17 mouse cellular contexts compared by ENCODE assay signal in the genomic region with DNA sequence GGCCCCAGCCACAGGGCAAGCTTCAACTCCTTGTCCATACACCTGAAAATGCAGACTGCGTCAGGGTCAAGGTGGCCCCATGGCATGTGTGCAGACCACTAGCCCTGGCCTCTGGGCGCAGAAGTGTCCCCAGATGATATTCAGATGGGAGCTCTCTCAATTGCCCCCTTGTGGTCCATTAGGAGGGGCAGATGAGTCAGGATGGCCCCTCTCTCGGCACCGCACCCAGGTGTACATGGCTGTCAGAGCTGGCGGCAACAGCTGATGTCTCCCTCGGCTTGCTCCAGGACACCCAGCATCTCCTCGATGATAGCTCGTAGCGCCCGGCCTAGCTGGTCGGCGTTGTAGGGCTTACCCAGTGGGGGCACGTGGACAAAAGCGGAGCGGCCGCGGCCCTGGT. TPM values are rescaled to one million over a fixed set of nuclear protein-coding genes. Genes with fewer than 3 reads are reported as not detected.
DNase-seq lines count a peak whose midpoint lies in the region; ATAC-seq and TF ChIP-seq lines count a peak whose summit lies in the region.
"Had no signal": no experiment of that assay in that cellular context is flagged by ENCODE, and none has a peak within 500 bp of the region (broad histone marks: within the 10 kb centered on the region; RNA-seq: fewer than 3 reads in every experiment).

No protein-coding gene starts in this region.

- peaks cover 27% of the 10 kb centered on the region for H3K4me1 ChIP-seq in stomach, embryonic 16.5 days (ENCODE audit: control insufficient read depth, insufficient read depth, low read length)
- H3K4me1 ChIP-seq in stomach, postnatal 0 days (replicated peaks; ENCODE audit: control insufficient read depth, insufficient read depth): peaks cover 8% of the 10 kb centered on the region; the same call in 1 of the 2 replicates

- no peak for ATAC-seq in stomach, embryonic 16.5 days (ENCODE audit: insufficient read depth, low FRiP score)
- ATAC-seq in stomach, postnatal 0 days (ENCODE audit: low FRiP score, low TSS enrichment): no peak

- no peak for DNase-seq in gastrocnemius, adult 2 months
- DNase-seq in gastrocnemius, postnatal 14 days: no peak
- peak; percentile 8 for DNase-seq in kidney, adult 18-20 months
- no peak for DNase-seq in kidney, adult 8-10 months
- no peak for DNase-seq in stomach, postnatal 0 days (ENCODE audit: low spot score)
- no peak for DNase-seq in yolk sac, embryonic 10.5 days (ENCODE audit: low spot score)
- DNase-seq in ovary, postnatal 10 days (ENCODE audit: low spot score): no peak
- DNase-seq: B cell, adult 2 months; cerebellum, adult 18-20 months; layer of hippocampus, adult 9-11 months; right cerebral cortex, adult 18-20 months; thymus, adult 18-20 months had no signal

- H3K4me2 ChIP-seq in stomach, embryonic 16.5 days (ENCODE audit: low read depth, low read length): no peak overlapping the region
- no peak overlapping the region for H3K4me2 ChIP-seq in stomach, postnatal 0 days (replicated peaks; ENCODE audit: low read depth)
- H3K4me2 ChIP-seq: liver, embryonic 15.5 days had no signal

- no peak overlapping the region for H3K4me3 ChIP-seq in gastrocnemius, adult 2 months
- H3K4me3 ChIP-seq in stomach, embryonic 16.5 days (replicated peaks; ENCODE audit: low read length): no peak overlapping the region
- H3K4me3 ChIP-seq in stomach, postnatal 0 days (ENCODE audit: low read depth, low read length): no peak overlapping the region
- H3K4me3 ChIP-seq: erythroblast, embryonic 14.5 days; liver, embryonic 15.5 days had no signal

- no peak for TF ChIP-seq CTCF in gastrocnemius, adult 2 months (IDR thresholded peaks at IDR 0.05)
- no peak for TF ChIP-seq CTCF in stomach, postnatal 0 days (IDR thresholded peaks at IDR 0.05; ENCODE audit: low read depth)

- peak overlapping the region; percentile 50; the same call in 1 of the 2 replicates for H3K27ac ChIP-seq in gastrocnemius, adult 2 months
- H3K27ac ChIP-seq in stomach, embryonic 16.5 days (ENCODE audit: low read length): peak overlapping the region; percentile 73; the same call in 1 of the 2 replicates
- no peak overlapping the region for H3K27ac ChIP-seq in stomach, postnatal 0 days (replicated peaks)

- no peak overlapping the region for H3K9ac ChIP-seq in stomach, embryonic 16.5 days (ENCODE audit: low read length)
- no peak overlapping the region; the same call in 1 of the 2 replicates for H3K9ac ChIP-seq in stomach, postnatal 0 days (ENCODE audit: low read length)
- H3K9ac ChIP-seq: liver, embryonic 15.5 days had no signal

- intact Hi-C loops in gastrocnemius, adult 2 months (cut with DNase I): loop anchor here (5.0 kb wide), 1 partner anchor 38 kb away; no protein-coding TSS in a partner anchor
- intact Hi-C loops in gastrocnemius, postnatal 14 days (cut with DNase I; ENCODE audit: low total_unique reads): no loop called here

- 90% methylated on average over 17 of the region's 17 CpGs for WGBS in stomach, embryonic 16.5 days
- WGBS in stomach, postnatal 0 days: 94% methylated on average over 17 of the region's 17 CpGs

- 0 out of 2 replicates have a peak, but pooled peaks cover 8% of the 10 kb centered on the region for H3K36me3 ChIP-seq in stomach, embryonic 16.5 days (ENCODE audit: control insufficient read depth, insufficient read depth, low read length)
- peaks cover 10% of the 10 kb centered on the region; the same call in 1 of the 2 replicates for H3K36me3 ChIP-seq in stomach, postnatal 0 days (ENCODE audit: control insufficient read depth, insufficient read depth, low read length)

- no peak for TF ChIP-seq EP300 in stomach, postnatal 0 days (optimal IDR thresholded peaks at IDR 0.05)

- H3K9me3 ChIP-seq in stomach, embryonic 16.5 days (replicated peaks; ENCODE audit: control insufficient read depth, low read length): no peaks in the 10 kb centered on the region
- no peaks in the 10 kb centered on the region for H3K9me3 ChIP-seq in stomach, postnatal 0 days (ENCODE audit: control insufficient read depth, low read length)
- H3K9me3 ChIP-seq: liver, embryonic 15.5 days had no signal

- H3K27me3 ChIP-seq in stomach, embryonic 16.5 days (ENCODE audit: control insufficient read depth, insufficient read depth, low read length): no peaks in the 10 kb centered on the region
- no peaks in the 10 kb centered on the region for H3K27me3 ChIP-seq in stomach, postnatal 0 days (ENCODE audit: control insufficient read depth, insufficient read depth, low read length)
- H3K27me3 ChIP-seq: liver, embryonic 15.5 days had no signal

RNA-seq across cellular contexts. Expression of gene Pgpep1, which starts 9.8 kb away (rescaled TPM):
- 10 to 100 TPM in 1 of 2 experiments, 1 to 10 TPM in 1; 9.3 to 22.5 TPM for total RNA-seq in gastrocnemius, adult 2 months (2021)
- 10 to 100 TPM; 18.2 to 21.6 TPM for total RNA-seq in gastrocnemius, postnatal 14 days (2021)
- 47.4 and 57.5 TPM in 2 replicates for polyA plus RNA-seq in stomach, embryonic 16.5 days (2015; fragmentation: Nextera tagmentation; extraction: Ambion mirVana)
- polyA plus RNA-seq in stomach, postnatal 0 days (2015; fragmentation: Nextera tagmentation; extraction: Ambion mirVana): 23.3 and 25.2 TPM in 2 replicates

RNA-seq across cellular contexts. Expression of gene Gdf15, which starts 18.1 kb away (rescaled TPM):
- under 1 TPM in 1 of 2 experiments, not detected in 1; 0.28 TPM for total RNA-seq in gastrocnemius, adult 2 months (2021)
- not detected for total RNA-seq in gastrocnemius, postnatal 14 days (2021)
- polyA plus RNA-seq in stomach, embryonic 16.5 days (2015; fragmentation: Nextera tagmentation; extraction: Ambion mirVana): 0.57 and 0.60 TPM in 2 replicates
- polyA plus RNA-seq in stomach, postnatal 0 days (2015; fragmentation: Nextera tagmentation; extraction: Ambion mirVana): 0.30 and 0.33 TPM in 2 replicates
- total RNA-seq: left cerebral cortex, postnatal 36 days; megakaryocyte, adult 5-6 weeks had no signal
- polyA plus RNA-seq: erythroblast, embryonic 14.5 days had no signal

RNA-seq across cellular contexts. Expression of gene Lsm4, which starts 22.7 kb away (rescaled TPM):
- 10 to 100 TPM; 61.7 to 65.6 TPM for total RNA-seq in gastrocnemius, adult 2 months (2021)
- 10 to 100 TPM; 65.9 to 77.0 TPM for total RNA-seq in gastrocnemius, postnatal 14 days (2021)
- polyA plus RNA-seq in stomach, embryonic 16.5 days (2015; fragmentation: Nextera tagmentation; extraction: Ambion mirVana): 154 and 173 TPM in 2 replicates
- polyA plus RNA-seq in stomach, postnatal 0 days (2015; fragmentation: Nextera tagmentation; extraction: Ambion mirVana): 141 and 147 TPM in 2 replicates

RNA-seq across cellular contexts. Expression of gene Lrrc25, which starts 34.4 kb away (rescaled TPM):
- total RNA-seq in gastrocnemius, adult 2 months (2021): under 1 TPM; 0.42 to 0.48 TPM
- total RNA-seq in gastrocnemius, postnatal 14 days (2021): under 1 TPM; 0.53 to 0.88 TPM
- polyA plus RNA-seq in stomach, embryonic 16.5 days (2015; fragmentation: Nextera tagmentation; extraction: Ambion mirVana): 2.9 and 3.0 TPM in 2 replicates
- 2.3 and 2.7 TPM in 2 replicates for polyA plus RNA-seq in stomach, postnatal 0 days (2015; fragmentation: Nextera tagmentation; extraction: Ambion mirVana)

RNA-seq across cellular contexts. Expression of gene Ssbp4, which starts 41.7 kb away (rescaled TPM):
- total RNA-seq in gastrocnemius, adult 2 months (2021): 10 to 100 TPM in 1 of 2 experiments, 1 to 10 TPM in 1; 9.2 to 14.4 TPM
- 10 to 100 TPM; 22.9 to 25.7 TPM for total RNA-seq in gastrocnemius, postnatal 14 days (2021)
- 65.2 and 68.3 TPM in 2 replicates for polyA plus RNA-seq in stomach, embryonic 16.5 days (2015; fragmentation: Nextera tagmentation; extraction: Ambion mirVana)
- 66.7 and 83.8 TPM in 2 replicates for polyA plus RNA-seq in stomach, postnatal 0 days (2015; fragmentation: Nextera tagmentation; extraction: Ambion mirVana)
